Mouse (Mus musculus) frontal cortex, adult 2 months (tissue): Measurements from ENCODE around the gene Gm2244. TPM values are rescaled to one million over a fixed set of nuclear protein-coding genes. Genes with fewer than 3 reads are reported as not detected.
"Not testable (repeated sequence)": the region's sequence is repeated elsewhere in the genome, so short reads cannot be mapped to it uniquely, and the experiment has no call there.

ENCODE experiments used
- DNase-seq, 2 experiments: peaks; one replicate each; pipeline ENCODE4 v3.0.0; 2022; ENCODE audit warnings: low spot score in 1 of 2; ENCODE audit errors: extremely low spot score in 1 of 2
- polyA plus RNA-seq: library from polyadenylated mRNA; depleted of rRNA; stranded (reverse); fragments of >200 nt; gene quantifications from 2 replicates; pipeline ENCODE4 v1.2.3, GENCODE M21; 2012; rRNA removed

Gene Gm2244
- 0.10 and 0.11 TPM in 2 replicates for polyA plus RNA-seq

- DNase-seq: not testable (repeated sequence)
Observed at GRCm38 (mm10) chr14:19549863-19550262, at the start of gene Gm2244. Gm2244 (minus strand) TSS chr14:19549963.

GRCm38 (mm10) chr14:19584804-19585667 lies 35.3 kb upstream of the Gm2244 start, which contains the start of gene Gm2237:
Gm2237 (minus strand) TSS chr14:19585135.
- DNase-seq: not testable (repeated sequence)

Other genes with a start within 250 kb of the Gm2244 start
- gene Gm21738, start 131.0 kb downstream of the Gm2244 start, polyA plus RNA-seq: 0.38 TPM in 1 of 2 replicates, not detected in the other
- 3.1 and 8.8 TPM in 2 replicates for gene Gm2237, start 35.2 kb upstream of the Gm2244 start, polyA plus RNA-seq
- not detected in 2 replicates for gene Gm5458, start 52.6 kb upstream of the Gm2244 start, polyA plus RNA-seq
- gene Nid2, start 201.3 kb upstream of the Gm2244 start, polyA plus RNA-seq: 4.6 and 5.7 TPM in 2 replicates